Mouse (Mus musculus) megakaryocyte, adult 5-6 weeks (primary cell): ENCODE results near the gene Rexo4. TPM values are rescaled to one million over a fixed set of nuclear protein-coding genes. Genes with fewer than 3 reads are reported as not detected.

Source experiments
- ATAC-seq: 2 replicates; pipeline ENCODE4 v1.8.0; 2016; ENCODE audit warnings: mild to moderate bottlenecking, inconsistent platforms; ENCODE audit not compliant: poor library complexity, severe bottlenecking
- total RNA-seq, 2 experiments: library from RNA; stranded (forward) in 1 of 2; stranded (reverse) in 1 of 2; fragments of 153-499, 151-499 nt in 1 of 2; fragments of 221-1000, 200-1000 nt in 1 of 2; gene quantifications; 2 replicates each; pipeline versions ENCODE4 v1.2.3 to v1.2.4; 2015 to 2017

The Rexo4 gene
- total RNA-seq, 2 experiments from 2014 or later, result 19.4 to 69.1 TPM

- no peak for ATAC-seq
These were observed 12.8 kb downstream of the Rexo4 start for GRCm38 (mm10) chr2:26951346-26951905.

GRCm38 (mm10) chr2:26950411-26950810 is 13.8 kb downstream of the Rexo4 start:
- ATAC-seq, result no peak

GRCm38 (mm10) chr2:26943253-26943652 is 20.9 kb downstream of the Rexo4 start:
- no peak for ATAC-seq

- ATAC-seq, result peak; percentile 99
These were observed 22.6 kb downstream of the Rexo4 start for GRCm38 (mm10) chr2:26941539-26941938.

GRCm38 (mm10) chr2:26936425-26936824 is 27.8 kb downstream of the Rexo4 start:
- ATAC-seq, result no peak

GRCm38 (mm10) chr2:26935286-26935685 is 28.9 kb downstream of the Rexo4 start:
- ATAC-seq, result no peak

GRCm38 (mm10) chr2:26933304-26934055 is 30.7 kb downstream of the Rexo4 start, which contains the start of the genes Surf4 and Stkld1:
Surf4 (minus strand) TSS chr2:26933928.
Stkld1 (plus strand) TSS chr2:26934047.
- peak; percentile 88 for ATAC-seq

- ATAC-seq, result no peak
These were observed 31.5 kb downstream of the Rexo4 start for GRCm38 (mm10) chr2:26932473-26933303.

- ATAC-seq, result peak; percentile 38
These were observed 33.8 kb downstream of the Rexo4 start for GRCm38 (mm10) chr2:26930390-26930789.

GRCm38 (mm10) chr2:26927745-26928476 is 36.3 kb downstream of the Rexo4 start:
- ATAC-seq, result no peak

GRCm38 (mm10) chr2:26921784-26922183 is 42.4 kb downstream of the Rexo4 start:
- no peak for ATAC-seq

GRCm38 (mm10) chr2:26920190-26920855 is 43.9 kb downstream of the Rexo4 start:
- no peak for ATAC-seq

GRCm38 (mm10) chr2:26919684-26920083 is 44.5 kb downstream of the Rexo4 start:
- no peak for ATAC-seq

- peak; percentile 32 for ATAC-seq
These were observed 47.4 kb downstream of the Rexo4 start for GRCm38 (mm10) chr2:26916738-26917137.

- ATAC-seq, result peak; percentile 96
These were observed 48.1 kb downstream of the Rexo4 start, which contains the start of the genes Surf2 and Surf1 for GRCm38 (mm10) chr2:26915927-26916728. Surf2 (plus strand) TSS chr2:26916367. Surf1 (minus strand) TSS chr2:26916530.

- ATAC-seq, result no peak
These were observed 49.8 kb downstream of the Rexo4 start for GRCm38 (mm10) chr2:26914148-26914941.

- no peak for ATAC-seq
These were observed 50.6 kb downstream of the Rexo4 start for GRCm38 (mm10) chr2:26913416-26914147.
